Mouse (Mus musculus): Measurements from ENCODE around the gene Shc1. TPM values are rescaled to one million over a fixed set of nuclear protein-coding genes. Genes with fewer than 3 reads are reported as not detected.

Gene Shc1
- polyA plus RNA-seq, 1 experiment from 2014 or later, result 15.9 TPM

DNA sequence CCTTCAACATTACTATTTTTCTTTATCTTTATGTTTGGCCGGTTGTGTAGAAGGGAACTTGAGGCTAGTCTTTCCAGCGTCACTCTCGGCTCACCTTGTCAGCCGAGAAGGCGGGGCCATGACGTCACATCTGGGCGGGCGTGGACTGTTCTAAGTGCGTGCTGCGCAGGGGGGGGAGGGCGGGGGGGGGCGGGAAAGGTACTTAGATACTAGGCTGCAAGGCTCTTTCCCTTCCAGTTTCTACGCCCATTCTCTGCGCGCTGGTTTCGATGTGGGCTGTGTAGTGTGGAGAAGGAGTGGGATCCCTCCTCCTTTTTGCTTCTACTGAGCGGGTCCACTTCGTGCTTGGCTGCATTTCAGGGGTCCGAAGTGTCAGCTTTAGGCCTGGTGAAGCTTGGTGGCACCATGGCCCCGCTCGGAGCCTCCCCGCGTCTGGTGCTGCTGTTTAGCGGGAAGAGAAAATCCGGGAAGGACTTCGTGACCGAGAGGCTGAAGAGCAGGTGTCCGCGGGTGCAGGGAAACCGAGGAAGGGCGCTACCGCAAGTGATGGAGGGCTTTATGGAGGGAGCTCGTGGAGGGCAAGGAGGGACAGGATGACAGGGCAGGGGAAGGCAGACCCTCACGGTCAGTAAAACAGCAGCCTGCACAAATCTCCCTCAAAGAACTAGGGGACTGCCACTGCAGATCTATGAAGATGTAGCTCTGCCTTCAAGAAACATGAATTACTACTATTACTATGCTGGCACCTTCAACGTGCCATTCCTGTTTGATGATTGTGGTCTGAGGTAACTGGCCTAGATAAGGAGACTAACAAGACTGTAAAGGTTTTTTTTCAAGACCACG is 40.9 kb downstream of the Shc1 start:
- Histone ChIP-seq H3K36me3 (ENCODE audit: poor library complexity, severe bottlenecking) (peaks cover 8% of the 10 kb centered on the region; the same call in 1 of the 2 replicates), H3K4me1 (peaks cover 19% of the 10 kb centered on the region), H3K9ac (peak overlapping the region; percentile 85), H3K9me3 (replicated peaks) (no peaks in the 10 kb centered on the region), H3K27ac (peak overlapping the region; percentile 86), H3K4me3 (peak overlapping the region; percentile 71), H3K27me3 (no peaks in the 10 kb centered on the region), H3K4me2 (peak overlapping the region; percentile 82)
- ATAC-seq, result peak; percentile 94
- WGBS, result under 1% methylated on average over 35 of the region's 36 CpGs

DNA sequence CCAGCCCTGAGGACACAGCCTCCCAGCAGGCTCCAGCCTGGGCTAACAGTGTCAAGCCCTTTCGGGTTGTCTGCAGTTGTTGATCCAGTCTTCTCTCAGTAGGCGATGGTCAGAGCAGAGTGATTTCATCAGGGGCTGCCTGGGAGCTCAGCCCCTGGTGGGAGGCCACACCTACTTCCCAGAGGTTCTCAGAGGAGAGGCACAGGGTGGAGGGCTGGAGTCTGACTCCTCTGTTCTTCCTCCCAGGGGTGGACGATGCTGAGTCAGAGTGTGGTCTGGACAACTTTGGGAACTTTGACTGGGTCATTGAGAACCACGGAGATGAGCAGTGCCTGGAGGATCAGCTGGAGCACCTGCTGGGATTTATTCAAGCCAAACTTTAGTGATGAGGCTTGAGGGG is 50.0 kb downstream of the Shc1 start:
- no peak overlapping the region for H3K4me3 ChIP-seq
- 55% methylated on average over 4 of the region's 4 CpGs for WGBS
- H3K36me3 ChIP-seq (ENCODE audit: poor library complexity, severe bottlenecking), result peaks cover 35% of the 10 kb centered on the region
- no peaks in the 10 kb centered on the region for H3K4me1 ChIP-seq
- ATAC-seq, result no peak
- H3K9me3 ChIP-seq (replicated peaks), result no peaks in the 10 kb centered on the region
- no peak overlapping the region for H3K4me2 ChIP-seq
- H3K27ac ChIP-seq, result no peak overlapping the region
- no peaks in the 10 kb centered on the region for H3K27me3 ChIP-seq
- H3K9ac ChIP-seq, result no peak overlapping the region

DNA sequence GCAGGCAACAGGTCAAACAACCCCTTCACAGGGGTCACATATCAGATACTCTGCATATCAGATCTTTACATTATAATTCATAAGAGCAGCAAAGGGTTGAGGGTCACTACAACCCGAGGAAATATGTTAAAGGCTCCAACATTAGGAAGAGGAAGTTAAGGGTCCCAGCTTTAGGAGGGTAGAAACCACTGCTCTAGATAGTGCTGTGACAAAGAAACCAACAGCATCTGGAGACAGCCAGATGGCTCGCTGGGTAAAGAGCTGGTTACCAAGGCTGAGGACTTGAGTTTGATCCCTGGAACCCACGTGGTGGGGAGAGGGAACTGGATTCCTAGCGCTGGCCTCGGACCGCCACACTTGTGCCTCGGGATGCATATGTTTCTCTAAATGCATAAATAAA is 54.0 kb downstream of the Shc1 start:
- no peaks in the 10 kb centered on the region for H3K27me3 ChIP-seq
- no peak for ATAC-seq
- H3K4me3 ChIP-seq, result no peak overlapping the region
- no peak overlapping the region for H3K9ac ChIP-seq
- WGBS, result 85% methylated on average over 7 of the region's 7 CpGs
- H3K9me3 ChIP-seq (replicated peaks), result no peaks in the 10 kb centered on the region
- no peak overlapping the region for H3K27ac ChIP-seq
- H3K4me1 ChIP-seq, result no peaks in the 10 kb centered on the region
- no peak overlapping the region for H3K4me2 ChIP-seq
- H3K36me3 ChIP-seq (ENCODE audit: poor library complexity, severe bottlenecking), result peaks cover 33% of the 10 kb centered on the region

DNA sequence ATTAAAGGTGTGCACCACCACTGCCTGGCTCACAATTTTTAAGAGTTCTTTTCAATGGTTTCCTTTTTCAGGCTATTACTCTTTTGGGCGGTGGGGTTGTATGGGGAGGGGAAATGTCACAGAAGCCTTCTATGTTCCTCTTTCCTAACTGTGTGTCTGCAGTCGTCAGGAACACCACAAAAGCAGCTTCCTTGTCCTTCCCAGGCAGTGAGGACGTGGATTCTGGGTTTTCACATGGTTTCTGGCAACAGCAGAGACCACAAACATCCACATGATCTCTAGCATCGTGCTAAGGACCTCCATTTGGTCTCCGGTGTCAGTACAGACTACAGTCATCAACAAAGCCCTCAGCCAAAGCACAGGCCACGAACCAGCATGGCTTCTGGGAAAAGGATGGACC is 55.6 kb downstream of the Shc1 start:
- H3K27me3 ChIP-seq, result no peaks in the 10 kb centered on the region
- no peak overlapping the region for H3K4me2 ChIP-seq
- ATAC-seq, result no peak
- peaks cover 18% of the 10 kb centered on the region for H3K36me3 ChIP-seq (ENCODE audit: poor library complexity, severe bottlenecking)
- no peak overlapping the region for H3K27ac ChIP-seq
- 75% methylated on average over 6 of the region's 6 CpGs for WGBS
- no peak overlapping the region for H3K9ac ChIP-seq
- no peak overlapping the region for H3K4me3 ChIP-seq
- H3K9me3 ChIP-seq (replicated peaks), result no peaks in the 10 kb centered on the region
- H3K4me1 ChIP-seq, result no peaks in the 10 kb centered on the region

DNA sequence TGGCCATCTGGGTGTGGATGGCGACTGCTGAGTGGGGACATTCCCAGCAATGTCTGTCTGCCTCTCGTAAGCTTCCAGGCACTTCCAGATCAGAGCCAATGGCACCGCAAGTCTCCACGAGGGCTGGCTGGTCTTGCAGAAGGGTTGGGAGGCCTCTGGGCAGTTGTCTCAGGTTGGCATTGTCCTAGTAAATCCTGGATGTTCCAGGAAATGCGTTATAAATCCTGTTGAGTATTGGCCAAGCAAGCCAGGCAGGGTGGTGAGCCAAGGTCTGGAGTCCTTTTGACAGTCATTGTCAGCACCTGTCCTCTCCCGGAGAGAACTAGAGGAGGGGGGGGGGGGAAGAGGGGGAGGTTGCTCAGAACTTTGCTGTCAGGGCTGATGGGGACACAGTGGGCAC is 60.8 kb downstream of the Shc1 start:
- 82% methylated on average over 6 of the region's 6 CpGs for WGBS
- Histone ChIP-seq H3K4me1 (no peaks in the 10 kb centered on the region), H3K4me2 (no peak overlapping the region), H3K9ac (no peak overlapping the region), H3K9me3 (replicated peaks) (no peaks in the 10 kb centered on the region), H3K27ac (no peak overlapping the region), H3K27me3 (no peaks in the 10 kb centered on the region), H3K36me3 (ENCODE audit: poor library complexity, severe bottlenecking) (no peaks in the 10 kb centered on the region), H3K4me3 (no peak overlapping the region)
- no peak for ATAC-seq

Other genes starting within 250 kb of the Shc1 start
- gene Scamp3, start 241.0 kb upstream of the Shc1 start, polyA plus RNA-seq (2015; fragmentation: Nextera tagmentation; extraction: Ambion mirVana), result 102 and 109 TPM in 2 replicates
- 15.1 and 23.0 TPM in 2 replicates for gene Fam189b, start 235.3 kb upstream of the Shc1 start, polyA plus RNA-seq (2015; fragmentation: Nextera tagmentation; extraction: Ambion mirVana)
- gene Gba, start 215.5 kb upstream of the Shc1 start, polyA plus RNA-seq (2015; fragmentation: Nextera tagmentation; extraction: Ambion mirVana), result 34.6 and 36.3 TPM in 2 replicates
- gene Thbs3, start 203.3 kb upstream of the Shc1 start, polyA plus RNA-seq (2015; fragmentation: Nextera tagmentation; extraction: Ambion mirVana), result 79.2 and 96.1 TPM in 2 replicates
- gene Mtx1, start 191.4 kb upstream of the Shc1 start, polyA plus RNA-seq (2015; fragmentation: Nextera tagmentation; extraction: Ambion mirVana), result 196 and 201 TPM in 2 replicates
- gene Muc1, start 189.4 kb upstream of the Shc1 start, polyA plus RNA-seq (2015; fragmentation: Nextera tagmentation; extraction: Ambion mirVana), result 2.8 and 3.1 TPM in 2 replicates
- 221 and 237 TPM in 2 replicates for gene Krtcap2, start 172.5 kb upstream of the Shc1 start, polyA plus RNA-seq (2015; fragmentation: Nextera tagmentation; extraction: Ambion mirVana)
- gene Trim46, start 172.1 kb upstream of the Shc1 start, polyA plus RNA-seq (2015; fragmentation: Nextera tagmentation; extraction: Ambion mirVana), result 36.6 and 43.2 TPM in 2 replicates
- 100 and 106 TPM in 2 replicates for gene Dpm3, start 159.1 kb upstream of the Shc1 start, polyA plus RNA-seq (2015; fragmentation: Nextera tagmentation; extraction: Ambion mirVana)
- 25.8 and 32.7 TPM in 2 replicates for gene Slc50a1, start 147.9 kb upstream of the Shc1 start, polyA plus RNA-seq (2015; fragmentation: Nextera tagmentation; extraction: Ambion mirVana)
- 9.5 and 10.9 TPM in 2 replicates for gene Efna1, start 137.3 kb upstream of the Shc1 start, polyA plus RNA-seq (2015; fragmentation: Nextera tagmentation; extraction: Ambion mirVana)
- gene Efna3, start 95.5 kb upstream of the Shc1 start, polyA plus RNA-seq (2015; fragmentation: Nextera tagmentation; extraction: Ambion mirVana), result 18.7 and 23.4 TPM in 2 replicates
- 16.0 and 16.3 TPM in 2 replicates for gene Efna4, start 80.4 kb upstream of the Shc1 start, polyA plus RNA-seq (2015; fragmentation: Nextera tagmentation; extraction: Ambion mirVana)
- 24.1 and 27.5 TPM in 2 replicates for gene Adam15, start 68.4 kb upstream of the Shc1 start, polyA plus RNA-seq (2015; fragmentation: Nextera tagmentation; extraction: Ambion mirVana)
- 0.06 and 0.13 TPM in 2 replicates for gene Dcst2, start 56.5 kb upstream of the Shc1 start, polyA plus RNA-seq (2015; fragmentation: Nextera tagmentation; extraction: Ambion mirVana)
- 0.37 and 0.57 TPM in 2 replicates for gene Dcst1, start 53.2 kb upstream of the Shc1 start, polyA plus RNA-seq (2015; fragmentation: Nextera tagmentation; extraction: Ambion mirVana)
- 0.41 and 0.67 TPM in 2 replicates for gene Zbtb7b, start 23.7 kb upstream of the Shc1 start, polyA plus RNA-seq (2015; fragmentation: Nextera tagmentation; extraction: Ambion mirVana)
- gene Lenep, start 15.7 kb upstream of the Shc1 start, polyA plus RNA-seq (2015; fragmentation: Nextera tagmentation; extraction: Ambion mirVana), result 0.52 and 0.55 TPM in 2 replicates
- 36.3 and 39.4 TPM in 2 replicates for gene Flad1, start 6.6 kb upstream of the Shc1 start, polyA plus RNA-seq (2015; fragmentation: Nextera tagmentation; extraction: Ambion mirVana)
- 352 TPM in 2 replicates for gene Cks1b, start 60 bp upstream of the Shc1 start, polyA plus RNA-seq (2015; fragmentation: Nextera tagmentation; extraction: Ambion mirVana)
- gene Pygo2, start 11.8 kb downstream of the Shc1 start, polyA plus RNA-seq (2015; fragmentation: Nextera tagmentation; extraction: Ambion mirVana), result 30.4 and 32.4 TPM in 2 replicates
- gene Pbxip1, start 18.3 kb downstream of the Shc1 start, polyA plus RNA-seq (2015; fragmentation: Nextera tagmentation; extraction: Ambion mirVana), result 10.2 TPM in 2 replicates
- 73.3 and 75.0 TPM in 2 replicates for gene Pmvk, start 36.1 kb downstream of the Shc1 start, polyA plus RNA-seq (2015; fragmentation: Nextera tagmentation; extraction: Ambion mirVana)
- gene Kcnn3, start 101.7 kb downstream of the Shc1 start, polyA plus RNA-seq (2015; fragmentation: Nextera tagmentation; extraction: Ambion mirVana), result 3.5 and 4.3 TPM in 2 replicates